Mouse (Mus musculus): Measurements from ENCODE around the gene Pde4d. TPM values are rescaled to one million over a fixed set of nuclear protein-coding genes. Genes with fewer than 3 reads are reported as not detected.

Pde4d gene
- polyA plus RNA-seq, 1 experiment from 2014 or later, result 9.8 TPM

- no peaks in the 10 kb centered on the region for H3K36me3 ChIP-seq (replicated peaks)
These were observed 1165.6 kb downstream of the Pde4d start for GRCm38 (mm10) chr13:109615213-109615784.

GRCm38 (mm10) chr13:109615785-109616281 is 1166.1 kb downstream of the Pde4d start:
- no peak overlapping the region for H3K4me3 ChIP-seq
- H3K4me1 ChIP-seq, result peaks cover 2% of the 10 kb centered on the region; the same call in 1 of the 2 replicates
- no peaks in the 10 kb centered on the region for H3K36me3 ChIP-seq (replicated peaks)
- no peaks in the 10 kb centered on the region for H3K27me3 ChIP-seq (ENCODE audit: poor library complexity, severe bottlenecking)
- no peak overlapping the region for H3K27ac ChIP-seq
- H3K9me3 ChIP-seq, result no peaks in the 10 kb centered on the region
- no peak for DNase-seq (ENCODE audit: extremely low spot score, low spot score)
- WGBS, result 17% methylated on average over 7 of the region's 7 CpGs

More at GRCm38 (mm10) chr13:109615213-109615784, 1165.6 kb downstream of the Pde4d start:
- no peak overlapping the region for H3K4me3 ChIP-seq
- no peaks in the 10 kb centered on the region for H3K9me3 ChIP-seq
- H3K27ac ChIP-seq, result no peak overlapping the region
- 74% methylated on average over 8 of the region's 8 CpGs for WGBS
- peaks cover 2% of the 10 kb centered on the region; the same call in 1 of the 2 replicates for H3K4me1 ChIP-seq
- no peaks in the 10 kb centered on the region for H3K27me3 ChIP-seq (ENCODE audit: poor library complexity, severe bottlenecking)
- no peak for DNase-seq (ENCODE audit: extremely low spot score, low spot score)

- Histone ChIP-seq H3K27me3 (ENCODE audit: poor library complexity, severe bottlenecking) (no peaks in the 10 kb centered on the region), H3K36me3 (replicated peaks) (no peaks in the 10 kb centered on the region), H3K4me3 (no peak overlapping the region), H3K4me1 (no peaks in the 10 kb centered on the region; the same call in 1 of the 2 replicates), H3K27ac (no peak overlapping the region), H3K9me3 (no peaks in the 10 kb centered on the region)
- 82% methylated on average over 2 of the region's 2 CpGs for WGBS
- no peak for DNase-seq (ENCODE audit: extremely low spot score, low spot score)
These were observed 1169.5 kb downstream of the Pde4d start for GRCm38 (mm10) chr13:109619158-109619657.

- H3K4me3 ChIP-seq, result no peak overlapping the region
- H3K36me3 ChIP-seq (replicated peaks), result no peaks in the 10 kb centered on the region
- H3K27me3 ChIP-seq (ENCODE audit: poor library complexity, severe bottlenecking), result no peaks in the 10 kb centered on the region
- H3K4me1 ChIP-seq, result no peaks in the 10 kb centered on the region
- no peak for DNase-seq (ENCODE audit: extremely low spot score, low spot score)
- WGBS, result 80% methylated on average over 5 of the region's 5 CpGs
- H3K9me3 ChIP-seq, result no peaks in the 10 kb centered on the region
- H3K27ac ChIP-seq, result no peak overlapping the region
These were observed 1172.5 kb downstream of the Pde4d start for GRCm38 (mm10) chr13:109622207-109622606.

- H3K9me3 ChIP-seq, result no peaks in the 10 kb centered on the region
- H3K36me3 ChIP-seq (replicated peaks), result no peaks in the 10 kb centered on the region
- H3K4me3 ChIP-seq, result no peak overlapping the region
- no peaks in the 10 kb centered on the region for H3K27me3 ChIP-seq (ENCODE audit: poor library complexity, severe bottlenecking)
- 83% methylated on average over 2 of the region's 2 CpGs for WGBS
- no peak for DNase-seq (ENCODE audit: extremely low spot score, low spot score)
- no peaks in the 10 kb centered on the region for H3K4me1 ChIP-seq
- no peak overlapping the region for H3K27ac ChIP-seq
These were observed 1173.5 kb downstream of the Pde4d start for GRCm38 (mm10) chr13:109623201-109623600.

- H3K4me1 ChIP-seq, result no peaks in the 10 kb centered on the region
- WGBS, result 94% methylated on average over 11 of the region's 11 CpGs
- no peak overlapping the region for H3K4me3 ChIP-seq
- H3K9me3 ChIP-seq, result no peaks in the 10 kb centered on the region
- no peak overlapping the region for H3K27ac ChIP-seq
- no peaks in the 10 kb centered on the region for H3K27me3 ChIP-seq (ENCODE audit: poor library complexity, severe bottlenecking)
- H3K36me3 ChIP-seq (replicated peaks), result no peaks in the 10 kb centered on the region
- DNase-seq (ENCODE audit: extremely low spot score, low spot score), result no peak
These were observed 1175.1 kb downstream of the Pde4d start for GRCm38 (mm10) chr13:109624772-109625349.

GRCm38 (mm10) chr13:109625466-109626129 is 1175.8 kb downstream of the Pde4d start:
- Histone ChIP-seq H3K27ac (no peak overlapping the region), H3K4me3 (no peak overlapping the region), H3K9me3 (no peaks in the 10 kb centered on the region), H3K36me3 (replicated peaks) (no peaks in the 10 kb centered on the region), H3K4me1 (no peaks in the 10 kb centered on the region), H3K27me3 (ENCODE audit: poor library complexity, severe bottlenecking) (no peaks in the 10 kb centered on the region)
- no peak for DNase-seq (ENCODE audit: extremely low spot score, low spot score)
- WGBS, result 92% methylated on average over 18 of the region's 18 CpGs

GRCm38 (mm10) chr13:109627265-109627664 is 1177.5 kb downstream of the Pde4d start:
- no peak overlapping the region for H3K27ac ChIP-seq
- no peaks in the 10 kb centered on the region for H3K9me3 ChIP-seq
- no peaks in the 10 kb centered on the region for H3K36me3 ChIP-seq (replicated peaks)
- H3K27me3 ChIP-seq (ENCODE audit: poor library complexity, severe bottlenecking), result no peaks in the 10 kb centered on the region
- peaks cover 9% of the 10 kb centered on the region for H3K4me1 ChIP-seq
- 94% methylated on average over 2 of the region's 2 CpGs for WGBS
- DNase-seq (ENCODE audit: extremely low spot score, low spot score), result no peak
- no peak overlapping the region for H3K4me3 ChIP-seq

GRCm38 (mm10) chr13:109628606-109629005 is 1178.9 kb downstream of the Pde4d start:
- no peak for DNase-seq (ENCODE audit: extremely low spot score, low spot score)
- no peaks in the 10 kb centered on the region for H3K36me3 ChIP-seq (replicated peaks)
- H3K4me1 ChIP-seq, result peaks cover 22% of the 10 kb centered on the region
- no peak overlapping the region for H3K4me3 ChIP-seq
- WGBS, result 91% methylated on average over 4 of the region's 4 CpGs
- no peaks in the 10 kb centered on the region for H3K9me3 ChIP-seq
- no peaks in the 10 kb centered on the region for H3K27me3 ChIP-seq (ENCODE audit: poor library complexity, severe bottlenecking)
- no peak overlapping the region for H3K27ac ChIP-seq

GRCm38 (mm10) chr13:109629216-109629615 is 1179.5 kb downstream of the Pde4d start:
- no peaks in the 10 kb centered on the region for H3K9me3 ChIP-seq
- 88% methylated on average over 5 of the region's 5 CpGs for WGBS
- no peaks in the 10 kb centered on the region for H3K36me3 ChIP-seq (replicated peaks)
- H3K27me3 ChIP-seq (ENCODE audit: poor library complexity, severe bottlenecking), result no peaks in the 10 kb centered on the region
- no peak for DNase-seq (ENCODE audit: extremely low spot score, low spot score)
- no peak overlapping the region for H3K27ac ChIP-seq
- no peak overlapping the region for H3K4me3 ChIP-seq
- H3K4me1 ChIP-seq, result peaks cover 26% of the 10 kb centered on the region

GRCm38 (mm10) chr13:109631399-109632026 is 1181.8 kb downstream of the Pde4d start:
- no peak for DNase-seq (ENCODE audit: extremely low spot score, low spot score)
- peaks cover 30% of the 10 kb centered on the region for H3K4me1 ChIP-seq
- H3K27ac ChIP-seq, result no peak overlapping the region
- WGBS, result 42% methylated on average over 10 of the region's 10 CpGs
- no peaks in the 10 kb centered on the region for H3K9me3 ChIP-seq
- no peak overlapping the region for H3K4me3 ChIP-seq
- H3K27me3 ChIP-seq (ENCODE audit: poor library complexity, severe bottlenecking), result no peaks in the 10 kb centered on the region
- no peaks in the 10 kb centered on the region for H3K36me3 ChIP-seq (replicated peaks)

GRCm38 (mm10) chr13:109632387-109633036 is 1182.8 kb downstream of the Pde4d start:
- peak overlapping the region; percentile 53 for H3K27ac ChIP-seq
- DNase-seq (ENCODE audit: extremely low spot score, low spot score), result peak; percentile 22

More at GRCm38 (mm10) chr13:109632387-109633036, 1182.8 kb downstream of the Pde4d start:
- H3K4me3 ChIP-seq, result no peak overlapping the region; the same call in 1 of the 2 replicates
- peaks cover 30% of the 10 kb centered on the region for H3K4me1 ChIP-seq
- H3K36me3 ChIP-seq (replicated peaks), result no peaks in the 10 kb centered on the region
- no peaks in the 10 kb centered on the region for H3K9me3 ChIP-seq
- H3K27me3 ChIP-seq (ENCODE audit: poor library complexity, severe bottlenecking), result no peaks in the 10 kb centered on the region
- 1% methylated on average over 7 of the region's 7 CpGs for WGBS

All from forebrain, embryonic 10.5 days (tissue).